Mouse (Mus musculus) thymus, postnatal 0 days (tissue): ENCODE data around the gene Dtymk. TPM values are rescaled to one million over a fixed set of nuclear protein-coding genes. Genes with fewer than 3 reads are reported as not detected.
"Not testable (repeated sequence)": the region's sequence is repeated elsewhere in the genome, so short reads cannot be mapped to it uniquely, and the experiment has no call there.

Source experiments
- DNase-seq: peaks from one replicate; pipeline ENCODE4 v3.0.0-alpha.2; 2015; ENCODE audit warnings: low spot score
- polyA plus RNA-seq: library from polyadenylated mRNA; unstranded; fragments of >200 nt; fragmentation: Nextera tagmentation; extraction: Ambion mirVana; gene quantifications from 2 replicates; pipeline ENCODE4 v1.2.1, GENCODE M21; 2015

Gene Dtymk
- polyA plus RNA-seq = 313 and 314 TPM in 2 replicates

DNA sequence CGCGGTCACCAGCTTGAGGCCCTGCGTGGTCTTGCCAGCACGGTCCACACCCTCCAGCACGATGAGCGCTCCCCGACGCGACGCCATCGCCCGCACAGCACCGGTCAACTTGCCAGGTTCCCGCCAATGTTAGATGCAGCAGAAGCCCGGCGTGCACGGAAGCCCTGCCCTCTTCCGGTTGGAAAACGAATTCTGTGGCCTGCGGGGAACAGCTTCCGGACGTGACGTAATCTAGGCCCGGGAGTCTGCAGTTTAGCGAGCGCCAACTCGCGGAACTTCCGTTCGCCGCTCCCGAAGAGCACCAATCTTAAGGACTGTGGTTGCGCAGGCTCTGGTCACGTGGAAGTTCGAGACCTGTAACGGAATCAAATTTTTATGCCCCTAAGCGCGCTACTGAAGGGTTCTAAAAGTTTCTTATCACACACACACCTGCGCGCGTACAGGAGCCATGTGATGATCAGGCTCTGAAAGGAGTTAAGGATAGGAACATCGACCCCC, at the start of gene Dtymk:
Gene Dtymk, minus strand, starts transcription at position 194 of the 498 bp plus-strand sequence.
- DNase-seq = peak; percentile 96

GRCm38 (mm10) chr1:93845766-93846366, 44.1 kb upstream of the Dtymk start:
- not testable (repeated sequence) for DNase-seq

DNA sequence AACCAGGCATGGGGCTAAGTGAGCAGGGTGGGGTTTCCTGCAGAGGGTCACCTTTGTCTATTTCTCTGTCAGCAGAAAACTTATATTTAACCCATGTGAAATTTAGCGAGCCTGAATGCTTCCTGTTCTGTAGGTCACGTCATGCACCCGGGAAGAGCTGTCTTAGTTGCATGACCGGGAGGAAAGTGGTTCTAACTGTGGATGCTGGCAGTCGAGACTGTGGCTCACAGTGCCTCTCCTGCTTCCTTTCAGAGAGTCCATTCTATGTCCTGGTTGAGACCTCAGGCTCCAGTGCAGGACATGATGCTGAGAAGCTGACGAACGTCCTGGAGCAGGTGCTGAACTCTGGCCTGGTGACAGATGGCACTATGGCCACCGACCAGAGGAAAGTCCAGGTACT, 36.8 kb upstream of the Dtymk start:
- not testable (repeated sequence) for DNase-seq

DNA sequence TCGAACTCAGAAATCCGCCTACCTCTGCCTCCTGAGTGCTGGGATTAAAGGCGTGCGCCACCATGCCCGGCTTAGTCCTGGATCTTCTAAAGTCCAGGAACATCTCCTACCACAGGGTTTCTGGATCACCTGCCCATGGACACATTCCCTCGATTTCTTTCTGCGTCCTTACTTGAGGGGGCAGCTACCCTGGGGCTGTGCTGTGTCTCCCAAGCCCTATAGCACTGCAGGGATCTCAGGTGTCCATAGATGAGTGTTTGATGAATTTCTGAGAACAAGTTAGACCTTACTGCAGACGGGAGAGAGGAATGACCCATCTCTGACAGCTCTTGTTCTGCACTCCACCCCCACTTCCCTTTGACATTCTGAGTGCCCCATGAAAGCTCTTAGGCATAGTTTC, 35.6 kb upstream of the Dtymk start:
- DNase-seq = no peak

- DNase-seq = no peak
Observed at GRCm38 (mm10) chr1:93836532-93836913, 34.8 kb upstream of the Dtymk start.

DNA sequence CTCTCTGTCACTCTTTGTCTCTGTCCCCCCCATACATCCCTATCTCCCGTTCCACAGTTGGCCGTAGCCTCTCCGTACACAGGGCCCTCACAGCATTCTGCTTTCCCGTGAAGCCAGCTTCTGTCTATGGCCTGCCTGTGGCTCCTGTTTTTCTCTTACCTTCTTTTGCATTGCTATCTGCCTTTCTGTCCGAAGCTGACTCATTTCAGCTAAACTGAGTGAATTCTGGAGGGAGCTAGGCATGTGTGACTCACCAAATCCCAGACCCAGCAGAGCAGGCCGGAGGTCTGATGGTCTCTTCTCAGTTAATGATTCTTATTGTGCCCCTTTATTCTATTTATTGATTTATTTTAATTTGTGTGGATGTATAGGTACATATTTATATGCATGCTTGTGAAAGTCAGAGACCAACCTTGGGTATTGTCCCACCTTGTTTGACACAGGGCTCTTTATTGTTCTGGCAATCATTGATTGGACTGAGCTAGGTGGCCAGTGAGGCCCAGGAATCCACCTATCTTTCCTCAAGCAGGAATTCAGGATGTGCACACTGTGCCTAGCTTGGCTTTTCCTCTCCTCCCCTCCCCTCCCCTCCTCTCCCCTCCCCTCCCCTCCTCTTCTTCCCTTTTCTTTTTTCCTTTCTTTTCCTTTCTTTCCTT, 34.3 kb upstream of the Dtymk start:
- DNase-seq = no peak

- no peak for DNase-seq
Observed at GRCm38 (mm10) chr1:93835211-93835610, 33.5 kb upstream of the Dtymk start.

GRCm38 (mm10) chr1:93834671-93835150, 33.0 kb upstream of the Dtymk start:
- no peak for DNase-seq

DNA sequence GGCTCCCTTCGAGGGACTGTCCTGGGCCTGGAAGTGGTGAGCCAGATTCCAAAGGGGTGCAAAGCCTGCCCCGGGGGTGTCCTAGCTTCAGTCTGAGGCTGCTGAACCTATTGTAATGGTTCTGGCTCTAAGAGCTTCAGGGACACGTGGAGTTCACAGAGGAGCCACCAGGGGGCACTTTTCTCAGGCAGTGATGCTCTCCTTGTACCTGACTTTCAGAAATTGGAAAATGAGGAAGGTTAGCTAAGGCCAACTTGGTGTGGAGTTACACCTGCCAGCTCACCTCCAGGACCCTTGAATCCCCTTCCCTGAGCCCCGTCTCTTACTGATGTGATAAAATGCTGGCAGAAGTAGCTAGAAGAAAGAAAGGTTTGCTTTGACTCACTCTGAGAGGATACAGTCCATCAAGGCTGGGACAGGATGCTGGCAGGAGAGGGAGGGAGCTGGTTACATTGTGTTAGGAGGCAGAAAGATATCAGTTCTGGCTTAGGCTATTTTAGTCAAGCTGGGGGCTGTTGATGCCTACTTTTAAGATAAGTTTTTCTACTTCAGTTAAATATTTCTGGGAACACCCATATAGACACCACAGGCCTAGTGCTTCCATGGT, 31.1 kb upstream of the Dtymk start:
- not testable (repeated sequence) for DNase-seq

- DNase-seq = no peak
Observed at GRCm38 (mm10) chr1:93826540-93826835, 24.8 kb upstream of the Dtymk start.

DNA sequence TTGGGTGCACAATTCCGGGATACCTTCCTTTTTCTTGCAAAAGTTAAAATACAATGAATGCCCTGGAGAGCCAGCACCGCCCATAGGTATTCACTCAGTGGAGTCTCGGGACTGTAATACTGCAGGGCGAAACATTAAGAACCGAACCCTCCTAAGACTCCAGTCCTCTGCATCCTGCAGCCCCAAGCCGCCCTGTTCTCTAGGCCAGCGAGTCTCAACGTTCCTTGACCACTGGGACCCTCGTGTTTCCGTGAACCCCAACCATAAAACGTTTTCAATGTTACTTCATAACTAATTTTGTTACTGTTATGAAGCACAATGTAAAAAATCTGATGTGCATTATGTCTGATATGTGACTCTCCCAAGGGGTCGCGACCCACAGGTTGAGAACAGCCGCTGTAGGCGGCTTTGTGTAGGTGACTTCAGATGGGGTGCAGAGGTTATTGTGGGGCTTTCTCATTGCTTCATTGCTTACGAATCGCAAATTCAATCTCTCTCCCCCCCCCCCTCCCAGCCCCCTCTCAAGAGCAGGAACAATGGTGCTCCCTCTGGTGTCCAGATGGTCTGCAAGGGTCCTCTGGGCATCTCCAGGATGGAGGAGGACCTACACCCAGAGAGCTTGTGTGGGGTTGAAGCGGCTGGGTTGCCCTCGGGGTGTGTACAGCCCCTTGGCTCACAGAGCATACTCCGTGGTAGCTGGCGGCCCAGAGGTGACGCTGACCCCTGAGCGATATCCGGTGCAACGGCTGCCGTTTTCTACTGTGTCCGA, 24.2 kb upstream of the Dtymk start:
- DNase-seq = peak; percentile 7

GRCm38 (mm10) chr1:93825105-93825674, 23.5 kb upstream of the Dtymk start:
- peak; percentile 97 for DNase-seq

DNA sequence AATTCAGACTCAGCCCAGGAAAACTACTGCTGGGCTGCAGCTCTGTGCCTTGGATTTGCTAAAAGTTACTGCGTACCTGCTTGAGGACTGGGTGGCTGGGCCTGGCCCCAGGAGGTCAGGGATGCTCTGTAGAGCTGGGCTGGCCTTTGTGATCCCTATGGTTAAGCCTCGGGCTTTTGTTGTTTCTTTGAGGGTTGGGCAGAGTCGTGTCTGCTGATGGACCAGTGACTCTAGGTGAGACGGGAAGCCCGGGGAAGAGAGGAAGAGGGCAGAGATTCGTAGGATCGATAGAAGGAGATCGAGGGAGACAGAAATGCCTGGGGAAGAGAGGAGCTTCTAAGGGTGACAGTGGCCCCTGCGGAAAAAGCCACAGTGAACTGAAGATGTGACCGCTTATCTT, 22.9 kb upstream of the Dtymk start, which contains the start of gene D2hgdh:
Gene D2hgdh, plus strand, starts transcription at position 301 of the 400 bp plus-strand sequence.
- DNase-seq = no peak

- DNase-seq = no peak
Observed at GRCm38 (mm10) chr1:93823796-93824495, 22.2 kb upstream of the Dtymk start.

DNA sequence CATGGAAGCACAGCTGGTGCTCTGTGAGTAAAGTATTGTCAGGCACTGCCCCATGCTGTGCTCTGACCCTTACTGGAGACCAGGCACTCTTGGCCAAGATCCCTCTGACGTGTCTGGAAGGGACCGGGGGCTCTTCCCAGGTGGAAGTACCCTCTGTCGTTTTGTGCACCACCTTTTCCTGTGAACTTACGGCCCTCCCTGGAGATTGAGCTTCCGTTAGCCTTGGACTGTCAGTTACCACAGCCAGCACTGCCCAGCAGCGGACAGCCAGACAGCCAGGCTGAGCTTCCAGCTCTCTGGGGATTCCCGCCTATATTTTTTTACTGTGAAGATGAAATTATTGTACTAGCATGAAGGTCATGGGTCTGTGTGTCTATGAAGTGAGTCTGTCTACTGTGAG, 17.0 kb upstream of the Dtymk start:
- DNase-seq = no peak

GRCm38 (mm10) chr1:93817823-93818532, 16.2 kb upstream of the Dtymk start:
- no peak for DNase-seq

DNA sequence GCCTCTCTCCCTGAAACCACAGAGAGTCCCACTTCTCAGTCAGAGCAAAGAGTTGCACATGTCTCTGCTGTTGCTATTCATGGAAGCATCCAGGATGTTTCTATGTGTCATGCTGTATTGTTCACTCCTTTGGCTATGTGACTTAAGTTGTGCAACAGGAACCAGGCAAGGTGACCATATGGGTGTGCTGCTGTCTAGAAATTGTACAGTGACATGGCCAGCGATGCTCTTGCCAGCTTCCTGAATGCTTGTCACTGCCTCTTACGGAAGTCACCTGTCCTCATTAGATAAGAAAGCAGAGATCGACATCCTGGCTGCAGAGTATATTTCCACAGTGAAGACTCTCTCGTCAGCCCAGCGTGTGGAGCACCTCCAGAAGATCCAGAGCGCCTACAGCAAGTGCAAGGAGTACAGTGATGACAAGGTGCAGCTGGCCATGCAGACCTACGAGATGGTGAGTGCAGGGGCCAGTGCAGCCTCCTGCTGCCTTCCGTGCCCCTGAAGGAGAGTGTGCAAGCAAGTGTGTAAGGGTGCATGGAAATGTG, 9.8 kb upstream of the Dtymk start:
- no peak for DNase-seq

DNA sequence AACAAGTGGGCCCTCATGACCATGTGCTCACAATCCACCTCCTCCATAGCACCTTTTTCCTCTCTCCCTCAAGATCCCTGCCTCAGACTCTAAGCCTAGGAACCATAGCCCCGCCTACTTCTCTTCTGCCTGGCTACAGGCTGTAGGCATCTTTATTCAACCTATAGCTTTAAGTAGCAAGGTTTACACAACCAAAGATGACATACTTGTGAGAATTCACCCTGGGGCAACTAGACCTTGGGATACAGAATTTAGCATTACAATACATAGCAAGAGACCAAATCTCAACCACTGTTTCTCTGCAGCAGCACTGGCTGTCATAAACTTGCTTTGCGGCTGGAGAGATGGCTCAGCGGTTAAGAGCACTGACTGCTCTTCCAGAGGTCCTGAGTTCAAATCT, 8.3 kb upstream of the Dtymk start:
- no peak for DNase-seq

DNA sequence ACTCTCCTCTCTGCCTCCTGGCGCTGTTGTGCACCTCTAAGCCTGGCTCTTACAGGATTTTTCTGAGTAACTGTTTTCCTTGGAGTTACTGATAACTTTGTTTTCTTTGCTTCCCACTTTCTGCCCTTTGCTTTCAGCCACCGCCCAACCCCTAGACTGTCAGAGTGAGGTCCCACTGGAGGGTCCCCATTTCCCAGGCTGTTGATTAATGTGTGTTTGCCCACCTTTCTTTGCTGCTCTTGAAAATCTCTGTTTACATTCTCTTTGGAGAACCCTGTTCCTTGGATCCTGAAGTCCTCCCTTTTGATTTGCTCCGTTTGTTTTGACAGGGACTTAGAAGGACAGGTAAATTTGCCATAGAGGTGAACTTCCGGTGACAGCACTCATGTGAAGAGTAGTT, 7.1 kb upstream of the Dtymk start:
- DNase-seq = no peak
